Mouse (Mus musculus): ENCODE measurements around the gene Pwp2.

DNA sequence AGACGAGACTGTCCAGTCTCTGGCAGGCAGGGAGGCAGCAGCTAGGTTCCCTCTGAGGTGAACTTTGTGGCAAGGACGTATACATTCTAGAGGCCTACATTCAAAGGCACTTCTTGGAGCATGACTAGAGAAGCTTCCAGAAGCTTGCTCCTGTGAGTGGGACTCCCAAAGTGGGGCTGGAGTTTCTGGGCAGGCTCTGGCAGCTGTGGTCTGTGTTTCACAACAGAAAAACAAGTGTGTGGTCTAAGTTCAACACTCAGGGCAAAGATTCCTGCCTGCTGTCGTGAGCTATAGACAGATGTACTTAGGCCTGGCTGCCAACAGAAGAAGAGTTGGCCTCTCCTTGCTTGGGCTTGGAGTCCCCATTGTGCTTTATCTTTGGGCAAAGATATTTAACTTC is 44.1 kb downstream of the Pwp2 start:
- TF ChIP-seq CTCF (IDR thresholded peaks at IDR 0.05; ENCODE audit: borderline replicate concordance, insufficient read depth, low read depth, low read length) (no peak), POLR2A (IDR thresholded peaks at IDR 0.05; ENCODE audit: borderline replicate concordance, insufficient read depth, low read length) (no peak)

Data from cerebellum, adult 2 months (tissue).